Mouse (Mus musculus) E14TG2a.4 (cell line): Measurements from ENCODE around the gene Timeless.

Source experiments
- CTCF ChIP-seq: conservative IDR thresholded peaks from 2 replicates; pipeline ENCODE4 v1.5.1; 2014; ENCODE audit warnings: low read length
- NANOG ChIP-seq: IDR thresholded peaks from 2 replicates; pipeline ENCODE4 v1.6.1; 2014; ENCODE audit warnings: borderline replicate concordance, low read length, mixed read lengths
- POU5F1 ChIP-seq: IDR thresholded peaks from 2 replicates; pipeline ENCODE4 v1.6.1; 2014; ENCODE audit warnings: low read length, borderline replicate concordance

DNA sequence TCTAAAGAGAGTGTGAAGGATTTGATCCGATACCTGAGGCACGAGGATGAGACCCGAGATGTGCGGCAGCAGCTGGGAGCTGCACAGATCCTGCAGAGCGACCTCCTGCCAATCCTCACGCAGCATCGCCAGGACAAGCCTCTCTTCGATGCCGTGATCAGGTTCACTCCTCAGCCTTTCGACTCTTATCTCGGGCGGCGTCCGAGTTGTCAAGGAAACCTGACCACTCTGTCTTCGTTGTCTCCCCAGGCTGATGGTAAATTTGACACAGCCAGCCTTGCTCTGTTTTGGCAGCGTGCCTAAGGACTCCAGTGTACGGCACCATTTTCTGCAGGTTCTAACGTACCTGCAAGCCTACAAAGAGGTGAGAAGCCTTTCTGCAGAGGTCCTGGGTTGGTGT, 8.3 kb downstream of the Timeless start:
- TF ChIP-seq CTCF: no peak
- TF ChIP-seq POU5F1: no peak
- no peak for TF ChIP-seq NANOG
